Mouse (Mus musculus): ENCODE data around the gene Acad11.

DNA sequence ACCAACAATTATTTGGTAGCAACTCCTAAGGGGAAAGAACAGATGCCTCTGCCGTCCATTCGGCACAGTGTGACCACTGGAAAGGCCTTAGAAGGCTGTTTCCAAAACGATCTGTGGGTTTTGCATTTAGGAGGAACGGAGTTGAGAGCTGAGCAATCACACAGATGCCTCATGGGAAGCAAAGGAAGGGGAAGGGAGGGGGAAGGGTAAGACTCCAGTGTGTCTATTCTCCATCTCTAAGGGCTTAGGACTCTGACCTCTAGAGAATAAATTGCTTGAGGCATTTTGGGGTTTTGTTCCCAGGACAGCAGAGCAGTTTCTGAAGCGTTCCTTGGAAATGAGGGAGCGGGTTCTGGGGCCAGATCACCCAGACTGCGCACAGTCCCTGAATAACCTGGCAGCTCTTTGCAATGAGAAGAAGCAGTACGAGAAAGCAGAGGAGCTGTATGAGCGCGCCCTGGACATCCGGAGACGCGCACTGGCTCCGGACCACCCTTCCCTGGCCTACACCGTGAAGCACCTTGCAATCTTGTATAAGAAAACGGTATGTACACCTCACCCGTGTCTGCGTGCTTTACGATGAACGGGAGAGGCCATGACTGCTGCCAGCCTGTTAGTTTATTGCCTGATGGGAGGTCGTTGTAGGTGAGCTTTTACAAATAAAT lies 24.0 kb upstream of the Acad11 start:
- TF ChIP-seq MYOD1 (IDR thresholded peaks at IDR 0.05; ENCODE audit: control insufficient read depth in 1 of 3, insufficient read length in 2 of 3, low read depth in 2 of 3) (no peak), POLR2A (IDR thresholded peaks at IDR 0.05; ENCODE audit: insufficient read length, low read depth) (no peak), MYOG (IDR thresholded peaks at IDR 0.05; ENCODE audit: control insufficient read depth in 1 of 3, insufficient read depth in 1 of 3, insufficient read length in 2 of 3, low read depth in 2 of 3) (no peak)
